Mouse (Mus musculus) cerebellum, postnatal 14 days (tissue): ENCODE measurements around the gene Itga9.

Experiments used
- DNase-seq, 2 experiments: peaks; one replicate each; pipeline ENCODE4 v3.0.0; 2021; ENCODE audit warnings: mixed read lengths in 2 of 2

Itga9 gene

GRCm38 (mm10) chr9:118688921-118689451, 82.5 kb downstream of the Itga9 start:
- DNase-seq: peak; percentile 15 to 44

GRCm38 (mm10) chr9:118693256-118693655, 86.8 kb downstream of the Itga9 start:
- peak; percentile 89 to 90 for DNase-seq

- peak; percentile 33 to 55 for DNase-seq
Observed at GRCm38 (mm10) chr9:118694420-118694825, 87.9 kb downstream of the Itga9 start.

GRCm38 (mm10) chr9:118698191-118698590, 91.7 kb downstream of the Itga9 start:
- DNase-seq: no peak

GRCm38 (mm10) chr9:118699716-118700115, 93.2 kb downstream of the Itga9 start:
- no peak for DNase-seq

- DNase-seq: no peak
Observed at GRCm38 (mm10) chr9:118700889-118701288, 94.4 kb downstream of the Itga9 start.

- DNase-seq: no peak
Observed at GRCm38 (mm10) chr9:118701791-118702190, 95.3 kb downstream of the Itga9 start.

- DNase-seq: no peak
Observed at GRCm38 (mm10) chr9:118703146-118703545, 96.7 kb downstream of the Itga9 start.

DNA sequence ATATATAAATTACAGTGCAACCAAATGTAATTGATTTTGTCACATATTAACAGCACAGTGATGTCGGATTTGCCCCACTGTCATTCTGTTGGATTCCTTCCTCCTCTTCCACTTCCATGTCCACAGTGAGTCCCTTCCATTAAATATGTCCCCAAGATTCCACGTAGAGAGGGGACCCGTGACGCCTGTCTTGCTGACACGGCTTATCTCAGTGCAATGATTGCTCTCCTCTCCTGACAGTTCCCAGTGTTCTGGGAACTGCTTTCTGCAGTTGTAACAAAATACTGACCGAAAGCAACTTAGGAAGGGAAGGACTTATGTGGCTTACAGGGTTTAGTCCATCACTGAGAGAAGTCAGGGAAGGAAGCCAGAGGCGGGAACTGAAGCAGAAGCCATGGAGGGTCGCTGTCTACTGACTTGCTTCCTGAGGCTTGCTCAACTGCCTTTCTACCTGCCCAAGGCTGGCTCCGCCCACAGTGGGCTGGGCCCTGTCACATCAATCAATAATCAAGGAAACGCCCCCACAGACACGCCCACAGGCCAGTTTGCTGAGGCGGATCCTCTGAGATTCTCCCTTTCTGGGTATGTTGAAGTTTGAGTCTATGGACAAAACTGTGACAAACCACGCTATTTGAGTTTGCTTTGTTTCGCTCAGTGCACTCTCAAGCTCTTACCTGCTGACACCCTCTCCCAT, 99.0 kb downstream of the Itga9 start:
- DNase-seq: no peak

DNA sequence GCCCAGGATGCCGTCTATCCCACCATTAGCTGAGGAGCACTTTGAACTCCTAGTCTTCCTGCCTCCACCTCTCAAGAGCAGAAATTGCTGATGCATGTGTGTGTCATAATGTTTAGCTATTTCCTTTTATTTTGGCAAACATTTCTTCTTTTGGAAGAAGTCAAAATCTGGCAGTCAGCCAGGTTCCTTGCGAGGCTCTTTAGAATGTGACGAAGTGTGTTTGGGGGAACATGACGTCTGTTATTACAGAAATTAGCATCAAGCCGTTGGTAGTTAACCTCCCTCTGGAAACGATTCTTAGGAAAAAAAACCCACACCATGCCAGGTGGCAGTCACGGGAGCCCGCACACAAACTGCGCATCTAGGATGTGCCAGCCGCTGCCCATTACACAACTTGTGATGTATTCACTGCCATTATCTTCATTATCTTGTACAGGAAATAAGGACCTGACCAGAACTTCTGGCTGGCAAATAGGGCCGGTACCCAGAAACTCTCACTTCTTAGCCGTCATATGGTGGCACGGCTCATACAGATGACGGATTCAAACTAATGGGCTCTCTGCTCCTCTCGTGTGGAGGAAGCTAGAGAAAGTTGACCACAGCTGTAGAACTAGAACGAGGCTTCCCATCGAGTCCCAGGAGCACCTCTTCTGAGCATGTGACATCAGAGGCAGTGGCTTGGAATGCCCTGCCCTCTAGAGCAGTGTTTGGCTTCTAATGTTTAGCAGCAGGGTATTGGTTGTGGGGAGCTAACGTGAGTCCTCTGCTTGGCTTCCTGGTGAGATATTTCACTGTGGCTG, 99.9 kb downstream of the Itga9 start:
- DNase-seq: peak in 1 of 2 experiments; percentile 9

GRCm38 (mm10) chr9:118710625-118711024, 104.1 kb downstream of the Itga9 start:
- no peak for DNase-seq

DNA sequence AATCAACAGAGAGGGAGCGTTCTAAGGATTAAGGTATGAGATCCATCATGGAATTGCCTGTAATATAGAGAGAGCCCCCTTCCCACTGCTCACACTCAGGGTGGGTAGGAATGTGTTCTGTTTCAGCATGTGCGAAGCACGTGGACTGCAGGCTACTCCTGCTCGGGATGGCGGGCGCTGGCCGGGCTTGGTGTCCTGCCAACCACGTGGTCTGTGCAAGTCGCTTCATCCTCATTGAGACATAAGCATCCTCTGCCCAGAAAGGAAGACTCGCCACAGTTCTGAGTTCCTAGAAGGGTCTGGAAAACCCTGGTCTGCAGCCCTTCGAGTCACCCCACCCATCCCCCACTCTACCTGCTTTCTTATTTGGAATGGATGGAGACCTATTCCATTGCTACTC, 105.3 kb downstream of the Itga9 start:
- peak; percentile 41 to 63 for DNase-seq

DNA sequence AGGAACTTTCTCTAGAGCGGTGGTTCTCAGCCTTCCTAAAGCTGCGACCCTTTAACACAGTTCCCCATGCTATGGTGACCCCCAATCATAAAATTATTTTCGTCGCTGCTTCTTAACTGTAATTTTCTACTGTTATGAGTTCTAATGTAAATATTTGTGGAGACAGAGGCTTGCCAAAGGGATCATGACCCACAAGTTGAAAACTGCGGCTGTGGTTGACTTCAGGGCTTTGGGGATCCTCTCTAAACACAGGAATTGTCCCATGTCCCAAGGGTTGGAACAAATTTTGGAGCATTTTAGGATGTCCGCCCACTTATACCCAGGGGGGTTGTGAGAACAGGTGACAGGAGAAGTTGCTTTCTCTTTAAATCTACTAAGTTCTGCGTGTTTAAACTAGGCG, 107.0 kb downstream of the Itga9 start:
- DNase-seq: no peak

GRCm38 (mm10) chr9:118714536-118714935, 108.0 kb downstream of the Itga9 start:
- DNase-seq: no peak

DNA sequence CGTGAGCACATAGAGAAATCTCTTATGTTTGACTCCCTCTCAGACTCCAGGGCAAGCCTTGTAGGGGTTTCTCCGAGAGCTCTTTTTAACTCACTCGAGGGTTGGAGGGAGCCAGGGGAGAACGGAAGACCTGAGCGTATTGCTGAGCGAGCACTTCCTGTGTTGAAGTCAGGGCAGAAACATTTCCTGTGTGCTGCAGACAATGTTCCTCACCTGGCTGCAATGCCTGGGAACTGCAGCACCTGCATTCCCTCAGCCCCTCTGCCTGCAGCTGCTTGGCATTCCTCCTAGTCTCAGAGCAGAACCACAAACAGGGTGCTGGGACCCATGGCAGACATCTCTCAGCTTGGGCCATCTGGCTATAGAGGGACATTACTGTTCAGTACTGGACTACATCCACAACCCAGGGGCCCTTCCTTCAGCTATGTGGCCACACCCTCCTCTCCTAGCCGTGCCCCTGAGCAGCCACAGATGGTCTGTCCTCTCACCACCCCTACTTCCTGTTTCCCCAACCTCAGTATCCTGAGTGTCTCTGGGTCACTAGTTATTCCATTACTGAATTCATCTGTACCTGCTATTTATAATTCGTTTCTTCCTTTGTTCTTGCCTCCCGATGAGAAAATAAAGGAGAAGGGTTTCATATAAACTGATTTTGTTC, 109.6 kb downstream of the Itga9 start:
- no peak for DNase-seq

GRCm38 (mm10) chr9:118717436-118717835, 110.9 kb downstream of the Itga9 start:
- DNase-seq: no peak

DNA sequence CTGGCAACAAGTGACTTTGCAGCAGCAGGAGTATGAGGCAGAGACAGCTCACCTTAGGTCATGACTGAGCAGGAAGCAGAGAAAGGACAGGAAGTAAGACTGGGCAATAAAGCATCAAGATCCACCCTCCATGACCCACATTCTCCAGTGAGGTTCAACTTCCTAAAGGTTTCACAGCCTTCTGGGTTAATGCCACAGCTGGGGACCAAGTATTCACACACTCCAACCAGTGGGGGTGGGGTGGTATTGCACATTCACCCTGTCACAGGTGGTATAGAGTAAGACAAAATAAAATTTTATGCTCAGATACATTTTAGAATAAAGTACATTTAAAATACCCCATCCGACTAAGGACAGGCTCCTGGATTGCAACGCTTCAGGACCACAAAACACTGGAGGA, 112.0 kb downstream of the Itga9 start:
- no peak for DNase-seq

GRCm38 (mm10) chr9:118721056-118721455, 114.6 kb downstream of the Itga9 start:
- no peak for DNase-seq

DNA sequence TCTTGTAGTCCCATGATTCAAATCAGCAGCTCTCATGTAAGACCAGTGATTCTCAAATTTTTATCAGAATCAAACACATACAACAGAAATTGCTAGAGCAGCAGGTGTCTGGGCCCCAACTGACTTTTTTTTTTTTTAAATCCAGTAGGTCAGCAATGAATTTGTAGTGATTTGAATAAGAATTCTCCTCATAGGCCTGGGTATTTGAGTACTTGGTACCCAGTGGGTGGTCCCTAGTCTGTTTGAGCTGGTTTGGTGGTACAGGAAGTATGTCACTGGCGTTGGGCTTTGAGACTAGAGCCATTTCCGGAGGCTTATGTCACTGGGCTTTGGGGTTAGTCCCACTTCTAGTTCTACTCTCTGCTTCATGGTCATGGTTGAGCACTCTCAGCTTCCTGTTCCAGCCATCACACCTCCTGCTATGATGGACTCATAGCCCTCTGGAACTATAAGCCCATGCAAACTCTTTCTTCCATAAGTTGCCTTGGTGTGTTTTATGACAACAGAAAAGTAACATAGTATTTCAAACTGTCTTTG, 116.4 kb downstream of the Itga9 start:
- DNase-seq: no peak

- no peak for DNase-seq
Observed at GRCm38 (mm10) chr9:118725128-118725527, 118.6 kb downstream of the Itga9 start.

- DNase-seq: no peak
Observed at GRCm38 (mm10) chr9:118726550-118726949, 120.1 kb downstream of the Itga9 start.

- DNase-seq: no peak
Observed at GRCm38 (mm10) chr9:118728296-118728695, 121.8 kb downstream of the Itga9 start.

GRCm38 (mm10) chr9:118728987-118729386, 122.5 kb downstream of the Itga9 start:
- DNase-seq: no peak
